Mouse (Mus musculus) spleen, adult 2 months (tissue): ENCODE results near the gene Jaml. TPM values are rescaled to one million over a fixed set of nuclear protein-coding genes. Genes with fewer than 3 reads are reported as not detected.

Source experiments
- DNase-seq, 2 experiments: peaks; one replicate each; pipeline versions ENCODE4 v3.0.0 to v3.0.0-alpha.2; 2012 to 2021; ENCODE audit warnings: low spot score in 2 of 2, low read depth in 1 of 2
- H3K27ac ChIP-seq: fragments of 200-500 bp; 2 replicates; pipeline ENCODE4 v1.5.1; 2012; ENCODE audit warnings: low read length, inconsistent platforms; ENCODE audit not compliant: insufficient read depth
- H3K27me3 ChIP-seq: fragments of 200-500 bp; 2 replicates; pipeline ENCODE4 v1.6.1; 2012; ENCODE audit warnings: mild to moderate bottlenecking, moderate library complexity, low read length, inconsistent platforms; ENCODE audit not compliant: control insufficient read depth, insufficient read depth
- H3K36me3 ChIP-seq: fragments of 200-500 bp; 2 replicates; pipeline ENCODE4 v1.6.1; 2012; ENCODE audit warnings: mild to moderate bottlenecking, low read length, inconsistent platforms; ENCODE audit not compliant: control insufficient read depth, insufficient read depth
- H3K4me1 ChIP-seq: fragments of 200-500 bp; 2 replicates; pipeline ENCODE4 v1.6.1; 2011; ENCODE audit warnings: inconsistent platforms; ENCODE audit not compliant: control insufficient read depth, insufficient read depth, insufficient read length
- H3K4me3 ChIP-seq: fragments of 200-500 bp; 2 replicates; pipeline ENCODE4 v1.5.1; 2011; ENCODE audit warnings: mild to moderate bottlenecking, inconsistent platforms; ENCODE audit not compliant: insufficient read depth, insufficient read length; ENCODE audit errors: extremely low read depth
- CTCF ChIP-seq: fragments of 200-500 bp; IDR thresholded peaks from 2 replicates; pipeline ENCODE4 v1.5.1; 2011; ENCODE audit warnings: mild to moderate bottlenecking, inconsistent platforms; ENCODE audit not compliant: insufficient read depth, insufficient read length, insufficient replicate concordance; ENCODE audit errors: extremely low read depth
- POLR2A ChIP-seq: fragments of 200-500 bp; IDR thresholded peaks from 2 replicates; pipeline ENCODE4 v1.6.1; 2011; ENCODE audit warnings: low read depth, low read length, inconsistent platforms
- WGBS: fragments of 180-500 bp; shearing (Covaris S2); methylation state at CpG from one replicate; pipeline ENCODE4 v1.1.7; 2018; 5-methylcytosine and 5-hydroxymethylcytosine counted together
- polyA plus RNA-seq: library from polyadenylated mRNA; depleted of rRNA; stranded (reverse); fragments of >200 nt; gene quantifications from 2 replicates; pipeline ENCODE4 v1.2.3, GENCODE M21; 2012

Jaml gene
- polyA plus RNA-seq, 1 experiment, result 2.8 TPM

GRCm38 (mm10) chr9:45105596-45106374, 26.8 kb downstream of the Jaml start:
- H3K4me3 ChIP-seq, result no peak overlapping the region
- H3K4me1 ChIP-seq, result no peaks in the 10 kb centered on the region
- TF ChIP-seq CTCF (no peak), POLR2A (no peak)
- WGBS, result 94% methylated on average over 2 of the region's 2 CpGs
- no peak for DNase-seq
- peaks cover 3% of the 10 kb centered on the region; the same call in 1 of the 2 replicates for H3K36me3 ChIP-seq
- no peak overlapping the region for H3K27ac ChIP-seq
- H3K27me3 ChIP-seq, result no peaks in the 10 kb centered on the region

DNA sequence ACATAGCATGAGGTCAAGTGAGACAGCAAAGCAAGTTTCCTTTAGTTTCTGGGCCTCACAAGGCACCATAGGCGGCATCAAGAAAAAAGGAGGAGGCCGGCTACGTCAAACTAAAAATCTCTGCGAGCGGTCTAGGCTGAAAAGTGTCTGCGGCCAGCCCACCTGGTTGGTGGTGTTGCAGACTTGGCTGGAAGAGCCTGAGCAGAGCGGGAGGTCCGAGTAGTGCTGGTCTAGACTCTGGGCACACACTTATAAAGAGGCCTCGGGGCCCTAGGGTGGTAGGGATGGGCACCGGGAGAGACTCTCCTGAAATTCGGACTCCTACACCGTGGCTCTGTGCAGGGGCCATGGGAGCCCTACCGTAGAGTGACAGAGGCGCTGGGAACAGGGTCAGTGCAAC, 36.7 kb downstream of the Jaml start:
- TF ChIP-seq CTCF (no peak), POLR2A (no peak)
- Histone ChIP-seq H3K27ac (no peak overlapping the region), H3K27me3 (no peaks in the 10 kb centered on the region), H3K36me3 (no peaks in the 10 kb centered on the region), H3K4me1 (peaks cover 3% of the 10 kb centered on the region; the same call in 1 of the 2 replicates), H3K4me3 (no peak overlapping the region)
- 43% methylated on average over 14 of the region's 14 CpGs for WGBS
- no peak for DNase-seq

DNA sequence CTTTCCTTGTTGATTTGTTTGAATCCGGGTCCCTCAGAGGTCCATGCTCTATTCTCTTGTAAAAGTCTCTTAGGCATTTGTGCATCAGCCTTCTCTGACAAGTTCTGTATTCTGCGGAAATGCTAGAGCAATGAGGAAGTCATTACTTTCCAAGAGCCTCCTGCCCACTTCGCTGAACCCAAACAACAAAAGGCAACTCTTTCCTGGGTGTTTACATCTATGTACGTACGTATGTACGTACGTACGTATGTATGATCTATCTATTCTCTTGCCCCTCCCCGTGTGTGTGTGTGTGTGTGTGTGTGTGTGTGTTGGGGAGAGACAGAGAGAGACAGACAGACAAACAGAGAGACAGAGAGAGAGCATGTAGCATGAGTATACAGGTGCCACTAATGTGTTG, 37.8 kb downstream of the Jaml start:
- Histone ChIP-seq H3K27me3 (no peaks in the 10 kb centered on the region), H3K36me3 (no peaks in the 10 kb centered on the region), H3K27ac (peak overlapping the region; percentile 22; the same call in 1 of the 2 replicates), H3K4me1 (peaks cover 3% of the 10 kb centered on the region; the same call in 1 of the 2 replicates), H3K4me3 (no peak overlapping the region)
- TF ChIP-seq POLR2A (no peak), CTCF (no peak)
- 15% methylated on average over 9 of the region's 9 CpGs for WGBS
- peak in 1 of 2 experiments; percentile 58 for DNase-seq

GRCm38 (mm10) chr9:45117741-45118431, 38.9 kb downstream of the Jaml start, which contains the start of gene Scn2b:
Gene Scn2b, plus strand, starts transcription at chr9:45117782.
- H3K27me3 ChIP-seq, result no peaks in the 10 kb centered on the region
- peak within 1 kb of the TSS; percentile 22; the same call in 1 of the 2 replicates for H3K27ac ChIP-seq
- TF ChIP-seq POLR2A (no peak), CTCF (no peak)
- WGBS, result 7% methylated on average over 13 of the region's 13 CpGs
- H3K4me1 ChIP-seq, result peaks cover 7% of the 10 kb centered on the region; the same call in 1 of the 2 replicates
- no peak for DNase-seq
- no peak within 1 kb of the TSS; the same call in 1 of the 2 replicates for H3K4me3 ChIP-seq
- H3K36me3 ChIP-seq, result no peaks in the 10 kb centered on the region

- Histone ChIP-seq H3K36me3 (no peaks in the 10 kb centered on the region), H3K27ac (no peak overlapping the region), H3K4me1 (peaks cover 7% of the 10 kb centered on the region; the same call in 1 of the 2 replicates), H3K27me3 (no peaks in the 10 kb centered on the region), H3K4me3 (no peak overlapping the region)
- WGBS, result 56% methylated on average over 10 of the region's 10 CpGs
- DNase-seq, result no peak
- TF ChIP-seq CTCF (no peak), POLR2A (no peak)
These were observed 39.6 kb downstream of the Jaml start for GRCm38 (mm10) chr9:45118552-45118951.

- Histone ChIP-seq H3K36me3 (no peaks in the 10 kb centered on the region), H3K27me3 (no peaks in the 10 kb centered on the region), H3K4me1 (peaks cover 7% of the 10 kb centered on the region; the same call in 1 of the 2 replicates), H3K4me3 (no peak overlapping the region), H3K27ac (no peak overlapping the region)
- DNase-seq, result no peak
- WGBS, result 86% methylated on average over 8 of the region's 8 CpGs
- TF ChIP-seq CTCF (no peak), POLR2A (no peak)
These were observed 40.5 kb downstream of the Jaml start for GRCm38 (mm10) chr9:45119316-45119953.
